ENCODE assay signal across 10 mouse cellular contexts in the genomic region with DNA sequence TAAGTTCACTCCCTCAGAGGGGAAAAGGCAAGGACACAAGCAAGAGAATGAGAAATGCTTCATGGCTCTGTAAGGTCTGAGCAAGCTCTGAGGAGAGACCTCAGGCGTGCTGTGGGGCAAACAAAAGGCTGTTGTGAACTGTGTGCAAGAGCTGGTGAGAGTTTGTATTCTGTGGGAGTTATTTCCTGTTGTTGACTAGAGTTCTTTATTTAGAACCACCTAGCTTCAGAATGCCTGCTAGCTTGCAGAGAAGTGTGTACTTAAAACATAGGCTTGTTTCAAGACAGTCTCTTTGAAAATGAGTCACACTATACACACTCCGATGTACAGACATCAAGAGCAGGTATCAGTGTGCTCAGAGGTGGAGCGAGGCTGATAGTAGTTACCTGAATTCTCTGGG.
DNase-seq lines count a peak whose midpoint lies in the region; ATAC-seq and TF ChIP-seq lines count a peak whose summit lies in the region.
"Had no signal": no experiment of that assay in that cellular context is flagged by ENCODE, and none has a peak within 500 bp of the region (broad histone marks: within the 10 kb centered on the region; RNA-seq: fewer than 3 reads in every experiment).

No protein-coding gene starts in this region.

- H3K36me3 ChIP-seq in midbrain, postnatal 0 days (ENCODE audit: insufficient read depth, low read length): no peaks in the 10 kb centered on the region
- no peaks in the 10 kb centered on the region for H3K36me3 ChIP-seq in midbrain, embryonic 10.5 days
- H3K36me3 ChIP-seq in limb, embryonic 14.5 days (ENCODE audit: control insufficient read depth, insufficient read depth, low read length): no peaks in the 10 kb centered on the region
- no peaks in the 10 kb centered on the region for H3K36me3 ChIP-seq in forebrain, embryonic 15.5 days

- no peak overlapping the region for H3K4me3 ChIP-seq in midbrain, postnatal 0 days (ENCODE audit: low read depth, low read length)
- no peak overlapping the region for H3K4me3 ChIP-seq in midbrain, embryonic 10.5 days
- H3K4me3 ChIP-seq in limb, embryonic 14.5 days (replicated peaks; ENCODE audit: low read length): no peak overlapping the region
- no peak overlapping the region for H3K4me3 ChIP-seq in forebrain, embryonic 15.5 days

- TF ChIP-seq CTCF in midbrain, postnatal 0 days (IDR thresholded peaks at IDR 0.05): no peak

- 66% methylated on average over 3 of the region's 3 CpGs for WGBS in midbrain, postnatal 0 days
- 78% methylated on average over 3 of the region's 3 CpGs for WGBS in midbrain, embryonic 10.5 days
- 66% methylated on average over 3 of the region's 3 CpGs for WGBS in limb, embryonic 14.5 days
- 60% methylated on average over 3 of the region's 3 CpGs for WGBS in forebrain, embryonic 15.5 days

- ATAC-seq in midbrain, postnatal 0 days (ENCODE audit: low FRiP score): no peak
- ATAC-seq in limb, embryonic 14.5 days (ENCODE audit: low FRiP score, low read depth): no peak
- ATAC-seq in forebrain, embryonic 15.5 days (replicated peaks): no peak
- ATAC-seq: intestine, postnatal 0 days had no signal

- H3K27ac ChIP-seq in midbrain, postnatal 0 days (ENCODE audit: low read depth, low read length): peak overlapping the region; percentile 12; the same call in 1 of the 2 replicates
- no peak overlapping the region for H3K27ac ChIP-seq in midbrain, embryonic 10.5 days (replicated peaks)
- H3K27ac ChIP-seq in limb, embryonic 14.5 days (replicated peaks; ENCODE audit: low read depth, low read length): peak overlapping the region; percentile 52; the same call in 1 of the 2 replicates
- no peak overlapping the region for H3K27ac ChIP-seq in forebrain, embryonic 15.5 days (replicated peaks)
- H3K27ac ChIP-seq: macrophage had no signal

- peak; percentile 93 for DNase-seq in heart, adult 11 months
- no peak for DNase-seq in heart, postnatal 25 days (ENCODE audit: low spot score)
- no peak for DNase-seq in midbrain, postnatal 0 days (ENCODE audit: low spot score)
- no peak for DNase-seq in midbrain, embryonic 10.5 days (ENCODE audit: low spot score)
- no peak for DNase-seq in limb, embryonic 14.5 days (ENCODE audit: low spot score)
- DNase-seq in thymus, postnatal 14 days: peak; percentile 68
- no peak for DNase-seq in left cerebral cortex, postnatal 25 days (ENCODE audit: low spot score in 2 of 2)

- H3K4me1 ChIP-seq in midbrain, postnatal 0 days (ENCODE audit: insufficient read depth, low read length): no peaks in the 10 kb centered on the region
- H3K4me1 ChIP-seq in midbrain, embryonic 10.5 days: no peaks in the 10 kb centered on the region
- H3K4me1 ChIP-seq in limb, embryonic 14.5 days (ENCODE audit: control insufficient read depth, insufficient read depth, low read length): no peaks in the 10 kb centered on the region
- H3K4me1 ChIP-seq in forebrain, embryonic 15.5 days: no peaks in the 10 kb centered on the region

- no peak overlapping the region for H3K4me2 ChIP-seq in midbrain, postnatal 0 days (ENCODE audit: low read depth, low read length, poor library complexity, severe bottlenecking)
- H3K4me2 ChIP-seq in limb, embryonic 14.5 days (replicated peaks; ENCODE audit: low read depth, low read length, severe bottlenecking): no peak overlapping the region
- no peak overlapping the region for H3K4me2 ChIP-seq in forebrain, embryonic 15.5 days (replicated peaks)

- TF ChIP-seq POLR2A in limb, embryonic 14.5 days (IDR thresholded peaks at IDR 0.05; ENCODE audit: borderline replicate concordance, extremely low read depth, insufficient read depth, insufficient read length): no peak

- no peaks in the 10 kb centered on the region for H3K9me3 ChIP-seq in midbrain, postnatal 0 days (ENCODE audit: low read length)
- no peaks in the 10 kb centered on the region for H3K9me3 ChIP-seq in midbrain, embryonic 10.5 days (replicated peaks)
- no peaks in the 10 kb centered on the region for H3K9me3 ChIP-seq in limb, embryonic 14.5 days (ENCODE audit: control insufficient read depth, low read length)
- H3K9me3 ChIP-seq in forebrain, embryonic 15.5 days: no peaks in the 10 kb centered on the region

- H3K27me3 ChIP-seq in midbrain, postnatal 0 days (ENCODE audit: insufficient read depth, low read length): no peaks in the 10 kb centered on the region
- no peaks in the 10 kb centered on the region for H3K27me3 ChIP-seq in midbrain, embryonic 10.5 days (ENCODE audit: low read depth, poor library complexity, severe bottlenecking)
- no peaks in the 10 kb centered on the region for H3K27me3 ChIP-seq in limb, embryonic 14.5 days (ENCODE audit: control insufficient read depth, insufficient read depth, low read length)
- H3K27me3 ChIP-seq in forebrain, embryonic 15.5 days: no peaks in the 10 kb centered on the region

- H3K9ac ChIP-seq in midbrain, postnatal 0 days (replicated peaks; ENCODE audit: low read length, poor library complexity, severe bottlenecking): no peak overlapping the region
- no peak overlapping the region for H3K9ac ChIP-seq in limb, embryonic 14.5 days (ENCODE audit: low read depth, low read length, severe bottlenecking)
- no peak overlapping the region for H3K9ac ChIP-seq in forebrain, embryonic 15.5 days (replicated peaks)

- intact Hi-C loops in heart, postnatal 25 days (cut with DNase I): no loop called here
- intact Hi-C loops in left cerebral cortex, postnatal 25 days (cut with DNase I): no loop called here

Comparison
In these comparisons a context has a peak if more than half of its experiments do, and no peak if none do; other contexts are left out.
1. DNase-seq: peak in heart, adult 11 months (single experiment) and thymus, postnatal 14 days (single experiment); none in heart, postnatal 25 days (single experiment), midbrain, postnatal 0 days (single experiment), midbrain, embryonic 10.5 days (single experiment), limb, embryonic 14.5 days (single experiment) and left cerebral cortex, postnatal 25 days (0 of 2).
2. H3K27ac ChIP-seq: peak in midbrain, postnatal 0 days (single experiment) and limb, embryonic 14.5 days (single experiment); none in midbrain, embryonic 10.5 days (single experiment) and forebrain, embryonic 15.5 days (single experiment).